Mouse (Mus musculus): Measurements from ENCODE around the gene Ciapin1. TPM values are rescaled to one million over a fixed set of nuclear protein-coding genes. Genes with fewer than 3 reads are reported as not detected.

Gene Ciapin1
- polyA plus RNA-seq, 1 experiment: 32.8 TPM

GRCm38 (mm10) chr8:94789256-94789955, 48.8 kb downstream of the Ciapin1 start:
- Histone ChIP-seq H3K4me1 (ENCODE audit: control insufficient read depth, insufficient read depth, insufficient read length) (no peaks in the 10 kb centered on the region), H3K27me3 (ENCODE audit: control insufficient read depth, insufficient read depth, low read length) (no peaks in the 10 kb centered on the region), H3K27ac (ENCODE audit: insufficient read depth, low read length) (no peak overlapping the region), H3K36me3 (ENCODE audit: control insufficient read depth, insufficient read depth, low read length) (no peaks in the 10 kb centered on the region), H3K4me3 (ENCODE audit: extremely low read depth, insufficient read depth, insufficient read length) (no peak overlapping the region)
- 91% methylated on average over 10 of the region's 10 CpGs for WGBS
- no peak for DNase-seq (ENCODE audit: low read depth in 1 of 2, low spot score in 2 of 2)
- TF ChIP-seq POLR2A (IDR thresholded peaks at IDR 0.05; ENCODE audit: low read depth, low read length): no peak
- TF ChIP-seq CTCF (IDR thresholded peaks at IDR 0.05; ENCODE audit: extremely low read depth, insufficient read depth, insufficient read length, insufficient replicate concordance): no peak

GRCm38 (mm10) chr8:94787524-94788501, 50.3 kb downstream of the Ciapin1 start:
- DNase-seq (ENCODE audit: low read depth in 1 of 2, low spot score in 2 of 2): no peak
- WGBS: 76% methylated on average over 15 of the region's 15 CpGs
- no peak overlapping the region for H3K4me3 ChIP-seq (ENCODE audit: extremely low read depth, insufficient read depth, insufficient read length)
- no peaks in the 10 kb centered on the region for H3K27me3 ChIP-seq (ENCODE audit: control insufficient read depth, insufficient read depth, low read length)
- peak overlapping the region; percentile 65; the same call in 1 of the 2 replicates for H3K27ac ChIP-seq (ENCODE audit: insufficient read depth, low read length)
- TF ChIP-seq CTCF (IDR thresholded peaks at IDR 0.05; ENCODE audit: extremely low read depth, insufficient read depth, insufficient read length, insufficient replicate concordance) (no peak), POLR2A (IDR thresholded peaks at IDR 0.05; ENCODE audit: low read depth, low read length) (no peak)
- H3K36me3 ChIP-seq (ENCODE audit: control insufficient read depth, insufficient read depth, low read length): no peaks in the 10 kb centered on the region
- no peaks in the 10 kb centered on the region for H3K4me1 ChIP-seq (ENCODE audit: control insufficient read depth, insufficient read depth, insufficient read length)

GRCm38 (mm10) chr8:94785995-94786595, 52.1 kb downstream of the Ciapin1 start:
- Histone ChIP-seq H3K4me1 (ENCODE audit: control insufficient read depth, insufficient read depth, insufficient read length) (no peaks in the 10 kb centered on the region), H3K36me3 (ENCODE audit: control insufficient read depth, insufficient read depth, low read length) (no peaks in the 10 kb centered on the region), H3K27ac (ENCODE audit: insufficient read depth, low read length) (no peak overlapping the region; the same call in 1 of the 2 replicates), H3K4me3 (ENCODE audit: extremely low read depth, insufficient read depth, insufficient read length) (no peak overlapping the region), H3K27me3 (ENCODE audit: control insufficient read depth, insufficient read depth, low read length) (no peaks in the 10 kb centered on the region)
- no peak for DNase-seq (ENCODE audit: low read depth in 1 of 2, low spot score in 2 of 2)
- 64% methylated on average over 6 of the region's 6 CpGs for WGBS
- TF ChIP-seq CTCF (IDR thresholded peaks at IDR 0.05; ENCODE audit: extremely low read depth, insufficient read depth, insufficient read length, insufficient replicate concordance) (no peak), POLR2A (IDR thresholded peaks at IDR 0.05; ENCODE audit: low read depth, low read length) (no peak)

DNA sequence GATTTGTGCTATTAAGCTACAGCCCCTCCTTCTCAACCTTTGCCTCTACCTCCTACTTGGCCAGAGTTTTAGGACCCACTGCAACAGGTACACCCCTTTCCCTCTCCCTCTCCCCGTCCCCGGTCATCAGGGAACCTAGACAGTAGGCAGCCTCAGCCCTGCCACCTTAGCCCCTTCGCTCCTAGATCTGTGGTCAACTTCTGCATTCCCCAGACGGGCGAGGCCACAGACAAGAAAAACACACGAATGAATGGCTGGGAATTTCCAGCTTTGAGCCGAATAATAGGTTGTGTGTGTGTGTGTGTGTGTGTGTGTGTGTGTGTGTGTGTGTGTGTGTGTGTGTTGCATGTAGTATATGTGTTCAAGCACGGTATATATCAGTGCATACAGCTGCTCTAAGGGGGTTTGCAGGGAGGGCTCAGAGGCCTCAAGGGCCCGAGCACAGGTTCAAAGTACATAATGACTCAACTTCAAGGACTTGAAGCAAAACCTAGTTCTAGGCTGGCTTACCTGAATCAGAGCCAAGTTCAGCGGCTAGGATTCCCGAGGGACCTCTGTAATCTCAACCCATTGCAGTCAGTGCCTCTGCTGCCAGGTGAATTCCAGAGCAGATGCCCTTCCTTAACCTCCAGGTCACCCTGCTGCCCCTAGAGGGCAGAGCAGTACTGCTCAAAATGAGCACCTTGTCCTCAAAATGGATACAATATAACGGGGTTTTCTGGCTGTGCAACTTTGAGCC, 52.7 kb downstream of the Ciapin1 start:
- 58% methylated on average over 12 of the region's 12 CpGs for WGBS
- Histone ChIP-seq H3K4me1 (ENCODE audit: control insufficient read depth, insufficient read depth, insufficient read length) (no peaks in the 10 kb centered on the region), H3K4me3 (ENCODE audit: extremely low read depth, insufficient read depth, insufficient read length) (no peak overlapping the region), H3K27me3 (ENCODE audit: control insufficient read depth, insufficient read depth, low read length) (no peaks in the 10 kb centered on the region), H3K27ac (ENCODE audit: insufficient read depth, low read length) (no peak overlapping the region), H3K36me3 (ENCODE audit: control insufficient read depth, insufficient read depth, low read length) (no peaks in the 10 kb centered on the region)
- peak; percentile 19 to 32 for DNase-seq (ENCODE audit: low read depth in 1 of 2, low spot score in 2 of 2)
- TF ChIP-seq CTCF (IDR thresholded peaks at IDR 0.05; ENCODE audit: extremely low read depth, insufficient read depth, insufficient read length, insufficient replicate concordance) (peak; percentile 33; the same call in 1 of the 2 replicates), POLR2A (IDR thresholded peaks at IDR 0.05; ENCODE audit: low read depth, low read length) (no peak)

- H3K27me3 ChIP-seq (ENCODE audit: control insufficient read depth, insufficient read depth, low read length): no peaks in the 10 kb centered on the region
- no peak overlapping the region for H3K4me3 ChIP-seq (ENCODE audit: extremely low read depth, insufficient read depth, insufficient read length)
- peaks cover 6% of the 10 kb centered on the region; the same call in 1 of the 2 replicates for H3K4me1 ChIP-seq (ENCODE audit: control insufficient read depth, insufficient read depth, insufficient read length)
- H3K27ac ChIP-seq (ENCODE audit: insufficient read depth, low read length): no peak overlapping the region
- 13% methylated on average over 4 of the region's 4 CpGs for WGBS
- no peak for DNase-seq (ENCODE audit: low read depth in 1 of 2, low spot score in 2 of 2)
- no peaks in the 10 kb centered on the region for H3K36me3 ChIP-seq (ENCODE audit: control insufficient read depth, insufficient read depth, low read length)
- no peak for TF ChIP-seq POLR2A (IDR thresholded peaks at IDR 0.05; ENCODE audit: low read depth, low read length)
Measured at GRCm38 (mm10) chr8:94783890-94784289, 54.3 kb downstream of the Ciapin1 start.

- H3K36me3 ChIP-seq (ENCODE audit: control insufficient read depth, insufficient read depth, low read length): no peaks in the 10 kb centered on the region
- TF ChIP-seq POLR2A (IDR thresholded peaks at IDR 0.05; ENCODE audit: low read depth, low read length) (no peak), CTCF (IDR thresholded peaks at IDR 0.05; ENCODE audit: extremely low read depth, insufficient read depth, insufficient read length, insufficient replicate concordance) (no peak)
- H3K27me3 ChIP-seq (ENCODE audit: control insufficient read depth, insufficient read depth, low read length): no peaks in the 10 kb centered on the region
- no peak overlapping the region for H3K4me3 ChIP-seq (ENCODE audit: extremely low read depth, insufficient read depth, insufficient read length)
- peaks cover 13% of the 10 kb centered on the region; the same call in 1 of the 2 replicates for H3K4me1 ChIP-seq (ENCODE audit: control insufficient read depth, insufficient read depth, insufficient read length)
- DNase-seq (ENCODE audit: low read depth in 1 of 2, low spot score in 2 of 2): no peak
- H3K27ac ChIP-seq (ENCODE audit: insufficient read depth, low read length): no peak overlapping the region
- 36% methylated on average over 11 of the region's 11 CpGs for WGBS
Measured at GRCm38 (mm10) chr8:94781838-94782235, 56.3 kb downstream of the Ciapin1 start.
